Mouse (Mus musculus) CD4-positive, CD25-positive, alpha-beta regulatory T cell (primary cell): ENCODE measurements around the gene Ifnar1. TPM values are rescaled to one million over a fixed set of nuclear protein-coding genes. Genes with fewer than 3 reads are reported as not detected.

Source experiments
- polyA plus RNA-seq: library from polyadenylated mRNA; unstranded; fragments of 100-300 nt; shearing (Covaris generic); gene quantifications from one replicate; pipeline ENCODE4 v1.2.1, GENCODE M21; 2017

Ifnar1 gene
- 168 TPM for polyA plus RNA-seq

GRCm38 (mm10) chr16:91484808-91485700, at the start of gene Ifnar1:
Gene Ifnar1 (plus strand): TSS chr16:91485238.

DNA sequence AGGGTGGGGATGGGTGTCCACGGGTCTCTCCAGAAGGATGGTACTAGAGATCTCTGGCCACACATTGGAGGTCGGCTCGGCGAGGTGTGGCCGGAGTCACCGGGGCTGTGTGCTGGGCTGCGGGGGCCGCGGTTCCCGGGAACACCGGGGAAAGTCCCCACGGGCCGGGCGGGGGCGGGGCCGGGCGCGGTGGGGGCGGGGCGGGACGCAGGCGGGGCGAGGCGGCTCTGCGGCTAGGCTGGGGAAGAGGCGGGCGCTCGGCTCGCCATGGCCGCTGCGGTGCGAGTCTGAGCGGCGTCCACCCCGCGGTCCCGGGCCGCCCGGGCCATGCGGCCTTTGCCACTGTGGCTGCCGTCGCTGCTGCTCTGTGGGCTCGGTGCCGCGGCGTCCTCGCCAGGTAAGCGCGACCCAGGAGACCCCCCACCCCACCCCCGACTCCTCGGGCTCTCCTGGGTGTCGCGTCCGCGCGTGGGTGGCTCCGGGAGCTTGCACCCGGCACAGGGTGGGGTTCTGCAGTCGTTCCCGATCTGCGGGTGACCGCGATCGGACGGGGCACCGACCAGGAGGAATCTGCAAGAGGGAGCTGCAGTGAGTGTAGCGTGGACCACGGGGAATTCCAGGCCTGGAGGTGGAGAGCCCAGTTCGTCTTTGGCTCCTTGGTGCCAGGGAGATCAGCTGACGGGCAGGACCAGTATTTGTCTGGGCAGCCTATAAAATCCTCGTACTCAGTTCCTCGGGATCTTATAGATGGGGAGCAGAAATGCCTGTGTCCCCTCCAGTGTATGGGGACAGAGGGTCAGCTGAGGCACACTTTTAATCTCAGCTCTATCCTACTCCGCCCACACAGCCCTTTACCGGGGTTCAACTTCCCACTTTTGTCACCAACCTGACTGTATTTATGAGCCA, 62.1 kb downstream of the Ifnar1 start, which contains the start of gene Ifngr2:
TSS of gene Ifngr2 (plus strand) at position 237 of the 906 bp plus-strand sequence.

Other genes with a start within 250 kb of the Ifnar1 start
- not detected for gene Olig1, start 215.5 kb upstream of the Ifnar1 start, polyA plus RNA-seq
- gene Ifnar2, start 112.5 kb upstream of the Ifnar1 start, polyA plus RNA-seq: 129 TPM
- gene Gm21970, start 93.5 kb upstream of the Ifnar1 start, polyA plus RNA-seq: not detected
- gene Il10rb, start 79.1 kb upstream of the Ifnar1 start, polyA plus RNA-seq: 154 TPM
- gene Ifngr2, start 61.8 kb downstream of the Ifnar1 start, polyA plus RNA-seq: 66.1 TPM
- 35.6 TPM for gene Tmem50b, start 112.6 kb downstream of the Ifnar1 start, polyA plus RNA-seq
- gene Dnajc28, start 133.8 kb downstream of the Ifnar1 start, polyA plus RNA-seq: 2.6 TPM
- gene Gart, start 161.7 kb downstream of the Ifnar1 start, polyA plus RNA-seq: 127 TPM
- 136 TPM for gene Son, start 162.3 kb downstream of the Ifnar1 start, polyA plus RNA-seq
- 86.4 TPM for gene Donson, start 203.5 kb downstream of the Ifnar1 start, polyA plus RNA-seq
- 66.7 TPM for gene Cryzl1, start 243.7 kb downstream of the Ifnar1 start, polyA plus RNA-seq
- gene Itsn1, start 244.0 kb downstream of the Ifnar1 start, polyA plus RNA-seq: 3.0 TPM